Mouse (Mus musculus) neural tube, embryonic 15.5 days (tissue): Measurements from ENCODE around the gene Map4k5. TPM values are rescaled to one million over a fixed set of nuclear protein-coding genes. Genes with fewer than 3 reads are reported as not detected.

Experiments
- ATAC-seq: fragments of 200-750 bp; cut with Nextera tagmentation; 2 replicates; pipeline ENCODE4 v1.8.0; 2017; ENCODE audit warnings: mild to moderate bottlenecking, moderate TSS enrichment, moderate library complexity; ENCODE audit not compliant: low FRiP score
- H3K27ac ChIP-seq: fragments of 300-500 bp; sonication (generic); replicated peaks from 2 replicates; pipeline ENCODE4 v1.5.1; 2015; ENCODE audit warnings: mild to moderate bottlenecking, inconsistent platforms
- H3K27me3 ChIP-seq: fragments of 300-500 bp; sonication (generic); replicated peaks from 2 replicates; pipeline ENCODE4 v1.6.1; 2015; ENCODE audit warnings: inconsistent platforms
- H3K36me3 ChIP-seq: fragments of 300-500 bp; sonication (generic); 2 replicates; pipeline ENCODE4 v1.6.1; 2015; ENCODE audit warnings: inconsistent platforms
- H3K4me1 ChIP-seq: fragments of 300-500 bp; sonication (generic); 2 replicates; pipeline ENCODE4 v1.6.1; 2015; ENCODE audit warnings: inconsistent platforms
- H3K4me2 ChIP-seq: fragments of 300-500 bp; sonication (generic); 2 replicates; pipeline ENCODE4 v1.6.1; 2015; ENCODE audit warnings: inconsistent platforms, mild to moderate bottlenecking, moderate library complexity
- H3K4me3 ChIP-seq: fragments of 300-500 bp; sonication (generic); replicated peaks from 2 replicates; pipeline ENCODE4 v1.5.1; 2015; ENCODE audit warnings: mild to moderate bottlenecking, inconsistent platforms
- H3K9ac ChIP-seq: fragments of 300-500 bp; sonication (generic); replicated peaks from 2 replicates; pipeline ENCODE4 v1.6.1; 2015; ENCODE audit warnings: mild to moderate bottlenecking, inconsistent platforms
- H3K9me3 ChIP-seq: fragments of 300-500 bp; sonication (generic); replicated peaks from 2 replicates; pipeline ENCODE4 v1.6.1; 2016; ENCODE audit warnings: inconsistent platforms
- WGBS: fragments of 180-500 bp; shearing (Covaris S2); methylation state at CpG from one replicate; pipeline ENCODE4 v1.1.7; 2015; ENCODE audit warnings: mixed read lengths; 5-methylcytosine and 5-hydroxymethylcytosine counted together
- polyA plus RNA-seq: library from polyadenylated mRNA; unstranded; fragments of >200 nt; fragmentation: Nextera tagmentation; extraction: Ambion mirVana; gene quantifications from 2 replicates; pipeline ENCODE4 v1.2.1, GENCODE M21; 2015

Gene Map4k5
- polyA plus RNA-seq, 1 experiment from 2014 or later = 25.4 TPM

GRCm38 (mm10) chr12:69908511-69908900 is 15.5 kb upstream of the Map4k5 start:
- Histone ChIP-seq H3K4me1 (peaks cover 24% of the 10 kb centered on the region), H3K9me3 (no peaks in the 10 kb centered on the region), H3K27ac (peak overlapping the region; percentile 97), H3K4me3 (peak overlapping the region; percentile 64), H3K36me3 (no peaks in the 10 kb centered on the region), H3K4me2 (peak overlapping the region; percentile 68), H3K27me3 (no peaks in the 10 kb centered on the region), H3K9ac (peak overlapping the region; percentile 85)
- WGBS = 17% methylated on average over 19 of the region's 19 CpGs
- ATAC-seq = peak; percentile 89

GRCm38 (mm10) chr12:69907667-69908510 is 14.9 kb upstream of the Map4k5 start:
- WGBS = 2% methylated on average over 30 of the region's 30 CpGs
- ATAC-seq = peak; percentile 90
- Histone ChIP-seq H3K9ac (peak overlapping the region; percentile 85), H3K4me3 (peak overlapping the region; percentile 64), H3K9me3 (no peaks in the 10 kb centered on the region), H3K36me3 (no peaks in the 10 kb centered on the region), H3K27me3 (no peaks in the 10 kb centered on the region), H3K4me2 (peak overlapping the region; percentile 68), H3K27ac (peak overlapping the region; percentile 97), H3K4me1 (peaks cover 24% of the 10 kb centered on the region)

- no peak for ATAC-seq
- no peaks in the 10 kb centered on the region for H3K9me3 ChIP-seq
- H3K27ac ChIP-seq = no peak overlapping the region
- H3K27me3 ChIP-seq = no peaks in the 10 kb centered on the region
- 76% methylated on average over 2 of the region's 2 CpGs for WGBS
- H3K4me1 ChIP-seq = peaks cover 24% of the 10 kb centered on the region
- no peak overlapping the region for H3K9ac ChIP-seq
- H3K36me3 ChIP-seq = no peaks in the 10 kb centered on the region
- no peak overlapping the region for H3K4me2 ChIP-seq
- no peak overlapping the region for H3K4me3 ChIP-seq
Observed at GRCm38 (mm10) chr12:69904991-69905390, 12.0 kb upstream of the Map4k5 start.

- peaks cover 5% of the 10 kb centered on the region for H3K4me1 ChIP-seq
- 86% methylated on average over 4 of the region's 4 CpGs for WGBS
- H3K27ac ChIP-seq = no peak overlapping the region
- H3K4me3 ChIP-seq = no peak overlapping the region
- H3K9ac ChIP-seq = no peak overlapping the region
- H3K9me3 ChIP-seq = no peaks in the 10 kb centered on the region
- no peak overlapping the region for H3K4me2 ChIP-seq
- no peaks in the 10 kb centered on the region for H3K36me3 ChIP-seq
- no peaks in the 10 kb centered on the region for H3K27me3 ChIP-seq
- ATAC-seq = no peak
Observed at GRCm38 (mm10) chr12:69898119-69898518, 5.1 kb upstream of the Map4k5 start.

- H3K4me2 ChIP-seq = no peak overlapping the region
- no peaks in the 10 kb centered on the region for H3K9me3 ChIP-seq
- ATAC-seq = no peak
- no peak overlapping the region for H3K4me3 ChIP-seq
- H3K9ac ChIP-seq = no peak overlapping the region
- peaks cover 21% of the 10 kb centered on the region for H3K4me1 ChIP-seq
- H3K27me3 ChIP-seq = no peaks in the 10 kb centered on the region
- no peaks in the 10 kb centered on the region for H3K36me3 ChIP-seq
- 28% methylated on average over 2 of the region's 2 CpGs for WGBS
- no peak overlapping the region; the same call in 1 of the 2 replicates for H3K27ac ChIP-seq
Observed at GRCm38 (mm10) chr12:69895046-69895445, 2.0 kb upstream of the Map4k5 start.

GRCm38 (mm10) chr12:69893927-69894326 is 927 bp upstream of the Map4k5 start:
- no peaks in the 10 kb centered on the region for H3K27me3 ChIP-seq
- no peak for ATAC-seq
- no peaks in the 10 kb centered on the region for H3K9me3 ChIP-seq
- WGBS = 61% methylated on average over 6 of the region's 6 CpGs
- no peak overlapping the region for H3K9ac ChIP-seq
- no peaks in the 10 kb centered on the region for H3K36me3 ChIP-seq
- no peak overlapping the region for H3K27ac ChIP-seq
- H3K4me1 ChIP-seq = peaks cover 29% of the 10 kb centered on the region
- H3K4me3 ChIP-seq = no peak overlapping the region
- peak overlapping the region; percentile 71 for H3K4me2 ChIP-seq

GRCm38 (mm10) chr12:69891721-69892120 is 1.3 kb downstream of the Map4k5 start:
- WGBS = 39% methylated on average over 3 of the region's 3 CpGs
- peak overlapping the region; percentile 96; the same call in 1 of the 2 replicates for H3K27ac ChIP-seq

GRCm38 (mm10) chr12:69890476-69890875 is 2.5 kb downstream of the Map4k5 start:
- Histone ChIP-seq H3K9me3 (no peaks in the 10 kb centered on the region), H3K9ac (peak overlapping the region; percentile 6; the same call in 1 of the 2 replicates), H3K27me3 (no peaks in the 10 kb centered on the region), H3K4me1 (peaks cover 42% of the 10 kb centered on the region), H3K4me2 (peak overlapping the region; percentile 71), H3K36me3 (no peaks in the 10 kb centered on the region), H3K27ac (peak overlapping the region; percentile 55), H3K4me3 (0 out of 2 replicates have a peak overlapping the region, but pooled peaks have one; percentile 3)
- no peak for ATAC-seq
- WGBS = 36% methylated on average over 5 of the region's 5 CpGs

More at GRCm38 (mm10) chr12:69891721-69892120, 1.3 kb downstream of the Map4k5 start:
- Histone ChIP-seq H3K4me1 (peaks cover 42% of the 10 kb centered on the region), H3K36me3 (no peaks in the 10 kb centered on the region), H3K4me3 (peak overlapping the region; percentile 98), H3K4me2 (peak overlapping the region; percentile 71), H3K27me3 (no peaks in the 10 kb centered on the region), H3K9me3 (no peaks in the 10 kb centered on the region), H3K9ac (peak overlapping the region; percentile 83)
- ATAC-seq = no peak

GRCm38 (mm10) chr12:69890051-69890450 is 2.9 kb downstream of the Map4k5 start:
- Histone ChIP-seq H3K9ac (peak overlapping the region; percentile 6; the same call in 1 of the 2 replicates), H3K36me3 (no peaks in the 10 kb centered on the region), H3K27me3 (no peaks in the 10 kb centered on the region), H3K4me1 (peaks cover 42% of the 10 kb centered on the region), H3K4me3 (0 out of 2 replicates have a peak overlapping the region, but pooled peaks have one; percentile 3), H3K9me3 (no peaks in the 10 kb centered on the region), H3K4me2 (peak overlapping the region; percentile 71), H3K27ac (peak overlapping the region; percentile 55)
- WGBS = 51% methylated on average over 6 of the region's 6 CpGs
- no peak for ATAC-seq

- H3K4me1 ChIP-seq = peaks cover 39% of the 10 kb centered on the region
- H3K4me3 ChIP-seq = no peak overlapping the region
- H3K9me3 ChIP-seq = no peaks in the 10 kb centered on the region
- H3K4me2 ChIP-seq = no peak overlapping the region
- H3K9ac ChIP-seq = no peak overlapping the region
- WGBS = 68% methylated on average over 1 of the region's 1 CpGs
- no peaks in the 10 kb centered on the region for H3K27me3 ChIP-seq
- H3K27ac ChIP-seq = no peak overlapping the region
- no peaks in the 10 kb centered on the region for H3K36me3 ChIP-seq
- no peak for ATAC-seq
Observed at GRCm38 (mm10) chr12:69888345-69888744, 4.7 kb downstream of the Map4k5 start.

GRCm38 (mm10) chr12:69887776-69888175 is 5.2 kb downstream of the Map4k5 start:
- Histone ChIP-seq H3K27ac (no peak overlapping the region), H3K9ac (no peak overlapping the region), H3K27me3 (no peaks in the 10 kb centered on the region), H3K9me3 (no peaks in the 10 kb centered on the region), H3K4me3 (no peak overlapping the region), H3K4me2 (no peak overlapping the region), H3K4me1 (peaks cover 37% of the 10 kb centered on the region), H3K36me3 (no peaks in the 10 kb centered on the region)
- no peak for ATAC-seq
- whole genome bisulfite sequencing = 95% methylated on average over 6 of the region's 6 CpGs
